Mouse (Mus musculus): ENCODE data around the gene Il31. TPM values are rescaled to one million over a fixed set of nuclear protein-coding genes. Genes with fewer than 3 reads are reported as not detected.
A peak's percentile ranks its signal among the peaks of the same experiment; 100 is the strongest.

The Il31 gene
- polyA plus RNA-seq, 1 experiment from 2014 or later = not detected

DNA sequence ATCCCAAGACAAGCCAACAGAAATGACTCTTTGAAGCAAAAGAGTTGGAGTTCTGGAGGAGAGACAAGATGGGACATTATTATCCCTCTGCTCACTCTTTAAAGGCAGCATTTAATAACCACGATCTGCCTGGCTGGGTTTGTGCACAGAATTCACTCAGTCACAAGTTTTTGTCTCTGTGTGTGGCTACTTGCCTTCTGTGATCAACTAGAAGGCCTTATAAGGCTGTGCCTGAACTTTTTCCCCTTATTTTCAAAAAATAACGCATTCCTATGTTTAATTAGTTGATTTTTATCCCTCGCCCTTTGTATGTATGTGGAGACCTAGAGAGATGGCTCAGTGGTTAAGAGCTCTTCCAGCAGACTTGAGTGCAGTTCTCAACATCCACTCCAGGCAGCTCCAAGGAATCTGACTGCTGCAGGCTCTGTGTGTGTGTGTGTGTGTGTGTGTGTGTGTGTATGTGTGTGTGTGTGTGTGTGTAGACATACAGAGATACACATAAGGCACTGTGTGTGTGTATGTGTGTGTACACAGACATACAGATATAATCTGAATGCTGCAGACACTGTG is 56.9 kb downstream of the Il31 start:
- DNase-seq (ENCODE audit: low spot score) = no peak
- no peak for ATAC-seq (replicated peaks; ENCODE audit: low FRiP score, low TSS enrichment, low read depth)
- no peaks in the 10 kb centered on the region for H3K36me3 ChIP-seq (ENCODE audit: control insufficient read depth, insufficient read depth, low read length)
- no peaks in the 10 kb centered on the region for H3K27me3 ChIP-seq (replicated peaks; ENCODE audit: control insufficient read depth, insufficient read depth, low read length)
- H3K9me3 ChIP-seq (ENCODE audit: control insufficient read depth, low read length) = no peaks in the 10 kb centered on the region
- WGBS = 68% methylated on average over 3 of the region's 3 CpGs
- H3K4me2 ChIP-seq (ENCODE audit: low read length) = no peak overlapping the region
- no peak overlapping the region for H3K27ac ChIP-seq (ENCODE audit: low read depth)
- no peak overlapping the region for H3K9ac ChIP-seq (ENCODE audit: low read length)
- no peak overlapping the region for H3K4me3 ChIP-seq (ENCODE audit: low read depth, low read length)
- peaks cover 8% of the 10 kb centered on the region; the same call in 1 of the 2 replicates for H3K4me1 ChIP-seq (replicated peaks; ENCODE audit: control insufficient read depth, insufficient read depth, low read length)

DNA sequence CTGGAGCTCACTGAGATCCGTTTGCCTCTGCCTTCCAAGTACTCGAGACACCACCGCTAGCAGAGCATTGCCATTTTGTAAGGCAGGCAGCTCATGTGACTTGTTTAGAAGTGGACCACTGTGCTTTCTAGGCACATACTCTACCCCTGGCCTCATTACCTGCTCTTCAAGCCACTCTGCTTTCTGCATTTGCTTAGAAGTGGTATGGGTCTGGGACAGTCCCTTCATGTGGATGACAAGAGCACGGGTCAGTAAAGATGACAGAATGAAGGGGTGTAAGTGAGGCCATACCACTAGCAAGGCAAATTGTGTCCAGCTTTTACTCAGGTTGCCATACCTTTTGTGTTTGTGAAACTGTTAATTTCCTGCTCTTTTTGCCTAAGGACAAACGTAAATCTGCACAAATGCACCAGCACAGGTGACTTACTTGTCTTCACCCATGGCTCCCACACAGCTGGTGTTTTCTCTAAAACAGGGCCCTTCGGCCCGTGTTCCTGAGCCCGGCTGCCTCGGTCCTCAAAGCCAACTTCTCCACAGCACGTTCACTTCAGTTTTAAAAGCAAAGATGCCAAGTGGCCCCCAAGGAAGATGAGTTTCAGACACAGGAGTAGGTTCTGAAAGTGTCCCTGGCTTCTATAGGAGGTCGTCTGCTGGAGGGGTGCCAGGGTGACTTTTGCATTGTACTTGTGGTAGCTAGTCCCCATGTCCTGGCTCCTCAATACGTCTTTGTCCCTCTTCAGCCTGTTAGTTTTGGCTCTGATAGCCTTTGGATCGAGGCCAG is 57.6 kb downstream of the Il31 start:
- Histone ChIP-seq H3K4me1 (replicated peaks; ENCODE audit: control insufficient read depth, insufficient read depth, low read length) (peaks cover 8% of the 10 kb centered on the region; the same call in 1 of the 2 replicates), H3K27ac (ENCODE audit: low read depth) (no peak overlapping the region), H3K9me3 (ENCODE audit: control insufficient read depth, low read length) (no peaks in the 10 kb centered on the region), H3K4me3 (ENCODE audit: low read depth, low read length) (no peak overlapping the region), H3K36me3 (ENCODE audit: control insufficient read depth, insufficient read depth, low read length) (no peaks in the 10 kb centered on the region), H3K27me3 (replicated peaks; ENCODE audit: control insufficient read depth, insufficient read depth, low read length) (no peaks in the 10 kb centered on the region), H3K4me2 (ENCODE audit: low read length) (no peak overlapping the region), H3K9ac (ENCODE audit: low read length) (no peak overlapping the region)
- ATAC-seq (replicated peaks; ENCODE audit: low FRiP score, low TSS enrichment, low read depth) = no peak
- WGBS = 80% methylated on average over 13 of the region's 13 CpGs
- no peak for DNase-seq (ENCODE audit: low spot score)

Small RNAs within 50 kb of the gene (microRNA-seq; reads per million reads assigned to microRNA genes)
- gene Mir7647 = 1.3 reads per million, percentile 13 among the genes with 10 or more reads in this experiment

Other genes starting within 250 kb of the Il31 start
- 1.1 and 1.8 TPM in 2 replicates for gene Wdr66, start 237.4 kb downstream of the Il31 start, polyA plus RNA-seq (2014; fragmentation: Nextera tagmentation; extraction: Ambion mirVana)
- 21.1 and 24.0 TPM in 2 replicates for gene Bcl7a, start 145.7 kb downstream of the Il31 start, polyA plus RNA-seq (2014; fragmentation: Nextera tagmentation; extraction: Ambion mirVana)
- 26.5 and 29.1 TPM in 2 replicates for gene Mlxip, start 94.7 kb downstream of the Il31 start, polyA plus RNA-seq (2014; fragmentation: Nextera tagmentation; extraction: Ambion mirVana)
- gene Lrrc43, start 184 bp downstream of the Il31 start, polyA plus RNA-seq (2014; fragmentation: Nextera tagmentation; extraction: Ambion mirVana) = not detected in 2 replicates
- 0.35 and 0.50 TPM in 2 replicates for gene B3gnt4, start 21.0 kb upstream of the Il31 start, polyA plus RNA-seq (2014; fragmentation: Nextera tagmentation; extraction: Ambion mirVana)
- 107 and 121 TPM in 2 replicates for gene Diablo, start 34.7 kb upstream of the Il31 start, polyA plus RNA-seq (2014; fragmentation: Nextera tagmentation; extraction: Ambion mirVana)
- gene Gm49027, start 36.0 kb upstream of the Il31 start, polyA plus RNA-seq (2014; fragmentation: Nextera tagmentation; extraction: Ambion mirVana) = 13.7 and 16.4 TPM in 2 replicates
- gene Vps33a, start 83.5 kb upstream of the Il31 start, polyA plus RNA-seq (2014; fragmentation: Nextera tagmentation; extraction: Ambion mirVana) = 28.9 and 29.9 TPM in 2 replicates
- gene Clip1, start 195.1 kb upstream of the Il31 start, polyA plus RNA-seq (2014; fragmentation: Nextera tagmentation; extraction: Ambion mirVana) = 30.1 and 32.6 TPM in 2 replicates
- 74.3 and 83.2 TPM in 2 replicates for gene Zcchc8, start 231.6 kb upstream of the Il31 start, polyA plus RNA-seq (2014; fragmentation: Nextera tagmentation; extraction: Ambion mirVana)